Comparison of ENCODE assay signal across 8 mouse cellular contexts in genomic region chr1:156365740-156366139, GRCm38 (mm10). TPM values are rescaled to one million over a fixed set of nuclear protein-coding genes. Genes with fewer than 3 reads are reported as not detected.
DNase-seq lines count a peak whose midpoint lies in the region; ATAC-seq lines count a peak whose summit lies in the region.

Gm2000 (plus strand) TSS chr1:156366040.

- 90% methylated on average over 8 of the region's 8 CpGs for WGBS in intestine, embryonic 14.5 days

- DNase-seq in frontal cortex, adult 2 months (ENCODE audit: extremely low spot score in 1 of 2, low spot score in 1 of 2), result no peak
- no peak for DNase-seq in frontal cortex, postnatal 14 days (ENCODE audit: low spot score in 2 of 2)
- DNase-seq in adrenal gland, postnatal 36 days, result no peak
- no peak for DNase-seq in gastrocnemius, postnatal 14 days
- no peak for DNase-seq in intestine, embryonic 14.5 days (ENCODE audit: low spot score)
- DNase-seq in right cerebral cortex, postnatal 4 days, result no peak
- no peak for DNase-seq in right cerebral cortex, postnatal 14 days

- no peaks in the 10 kb centered on the region for H3K27me3 ChIP-seq in intestine, embryonic 14.5 days (replicated peaks; ENCODE audit: control insufficient read depth, insufficient read depth, low read length)

- ATAC-seq in intestine, embryonic 14.5 days (replicated peaks; ENCODE audit: low FRiP score, low TSS enrichment, low read depth), result no peak
- ATAC-seq in megakaryocyte progenitor cell, adult 5-6 weeks (replicated peaks; ENCODE audit: poor library complexity), result no peak

- no peak within 1 kb of the TSS for H3K27ac ChIP-seq in intestine, embryonic 14.5 days (ENCODE audit: low read depth)

- intact Hi-C loops in gastrocnemius, postnatal 14 days (cut with DNase I; ENCODE audit: low total_unique reads), result no loop called here

- H3K4me2 ChIP-seq in intestine, embryonic 14.5 days (ENCODE audit: low read length), result no peak within 1 kb of the TSS

- H3K36me3 ChIP-seq in intestine, embryonic 14.5 days (ENCODE audit: control insufficient read depth, insufficient read depth, low read length), result no peaks in the 10 kb centered on the region

- H3K4me1 ChIP-seq in intestine, embryonic 14.5 days (replicated peaks; ENCODE audit: control insufficient read depth, insufficient read depth, low read length), result no peaks in the 10 kb centered on the region

- H3K9ac ChIP-seq in intestine, embryonic 14.5 days (ENCODE audit: low read length), result no peak within 1 kb of the TSS

- no peak within 1 kb of the TSS for H3K4me3 ChIP-seq in intestine, embryonic 14.5 days (ENCODE audit: low read depth, low read length)

- no peaks in the 10 kb centered on the region for H3K9me3 ChIP-seq in intestine, embryonic 14.5 days (ENCODE audit: control insufficient read depth, low read length)

RNA-seq across cellular contexts. Expression of gene Gm2000, which starts in this region (rescaled TPM):
- polyA plus RNA-seq in frontal cortex, adult 2 months (2012; rRNA removed), result 47.2 and 49.4 TPM in 2 replicates
- total RNA-seq in adrenal gland, postnatal 36 days (2021), result 100 to 1,000 TPM; 616 to 634 TPM
- total RNA-seq in gastrocnemius, postnatal 14 days (2021), result 100 to 1,000 TPM; 465 to 534 TPM
- 1,082 and 1,089 TPM in 2 replicates for polyA plus RNA-seq in intestine, embryonic 14.5 days (2014; fragmentation: Nextera tagmentation; extraction: Ambion mirVana)
- 1,614 and 1,672 TPM in 2 replicates for total RNA-seq in megakaryocyte progenitor cell, adult 5-6 weeks (2015)
- 3,561 and 3,585 TPM in 2 replicates for total RNA-seq in megakaryocyte progenitor cell, adult 5-6 weeks (2017)

Comparison
In these comparisons a context has a peak if more than half of its experiments do, and no peak if none do; other contexts are left out.
1. RNA of gene Gm2000 (polyA plus RNA-seq): 1,082 to 1,089 TPM in intestine, embryonic 14.5 days; 47.2 to 49.4 TPM in frontal cortex, adult 2 months; every median in the first group is over 10 times any median in the second.